Mouse (Mus musculus) erythroblast, embryonic 14.5 days (primary cell): ENCODE measurements around the gene Tfeb. TPM values are rescaled to one million over a fixed set of nuclear protein-coding genes. Genes with fewer than 3 reads are reported as not detected.

Source experiments
- H3K27me3 ChIP-seq: 2 replicates; pipeline ENCODE4 v1.6.1; 2012; ENCODE audit warnings: inconsistent platforms; ENCODE audit not compliant: control insufficient read depth
- H3K36me3 ChIP-seq: 2 replicates; pipeline ENCODE4 v1.6.1; 2012; ENCODE audit warnings: mild to moderate bottlenecking, inconsistent platforms; ENCODE audit not compliant: control insufficient read depth
- H3K4me1 ChIP-seq: 2 replicates; pipeline ENCODE4 v1.6.1; 2012; ENCODE audit warnings: inconsistent platforms; ENCODE audit not compliant: control insufficient read depth
- H3K4me3 ChIP-seq: replicated peaks from 2 replicates; pipeline ENCODE3; 2012; ENCODE audit warnings: moderate library complexity, mild to moderate bottlenecking, inconsistent platforms
- H3K9me3 ChIP-seq: 2 replicates; pipeline ENCODE4 v1.6.1; 2012; ENCODE audit warnings: low read length, inconsistent platforms, mixed read lengths; ENCODE audit not compliant: control insufficient read depth
- GATA1 ChIP-seq: IDR thresholded peaks from 2 replicates; pipeline ENCODE4 v1.6.1; 2012; ENCODE audit warnings: low read length, inconsistent platforms, mixed read lengths
- TAL1 ChIP-seq: IDR thresholded peaks from 3 replicates; pipeline ENCODE4 v1.6.1; 2012; ENCODE audit warnings: low read length, inconsistent platforms, mixed read lengths
- polyA plus RNA-seq: library from polyadenylated mRNA; stranded (reverse); fragments of >175 nt; gene quantifications from 2 replicates; pipeline ENCODE4 v1.2.3, GENCODE M21; 2012

Gene Tfeb
- polyA plus RNA-seq, 1 experiment, result 1.5 TPM

DNA sequence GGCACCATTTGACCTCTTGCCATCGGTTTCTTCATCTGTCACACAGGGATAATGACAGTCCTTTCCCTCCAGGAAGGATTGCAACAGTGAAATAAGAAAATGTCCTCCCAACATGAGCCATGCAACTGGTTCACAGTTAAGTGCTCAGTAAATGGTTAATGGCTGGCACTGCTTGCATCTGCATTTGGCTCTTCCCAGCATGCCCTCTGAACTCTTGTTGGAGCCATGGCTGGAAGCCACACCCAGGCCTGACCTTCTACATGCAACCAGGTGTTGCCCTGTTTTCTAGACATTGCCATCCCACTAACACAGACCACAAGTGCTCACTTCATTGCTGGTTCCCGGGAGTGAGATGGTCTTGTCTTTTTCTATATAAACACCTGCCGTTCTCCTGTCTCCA, 28.9 kb upstream of the Tfeb start:
- Histone ChIP-seq H3K27me3 (peaks cover 21% of the 10 kb centered on the region), H3K4me3 (no peak overlapping the region), H3K36me3 (peaks cover 2% of the 10 kb centered on the region; the same call in 1 of the 2 replicates), H3K4me1 (peaks cover 2% of the 10 kb centered on the region), H3K9me3 (no peaks in the 10 kb centered on the region)
- TF ChIP-seq TAL1 (no peak), GATA1 (no peak)

DNA sequence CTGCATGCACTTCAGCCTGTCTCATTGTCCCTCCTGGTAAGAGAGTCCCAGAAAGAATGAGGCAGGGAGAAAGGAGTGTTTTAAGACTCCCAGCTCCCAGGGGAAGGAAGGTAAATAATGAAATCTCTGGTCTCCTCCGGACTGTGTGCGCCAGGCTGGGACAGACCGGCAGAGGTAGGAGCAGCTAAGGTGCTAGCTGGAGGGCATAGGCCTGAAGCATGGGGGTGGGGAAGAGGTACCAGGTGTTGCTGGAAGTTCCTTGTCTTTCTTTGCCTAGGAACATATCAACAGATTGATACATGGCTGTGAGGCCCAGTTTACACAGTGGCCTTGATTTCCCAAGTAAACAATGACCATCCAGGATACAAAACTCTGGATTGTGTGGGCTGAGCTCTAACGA, 27.9 kb upstream of the Tfeb start:
- Histone ChIP-seq H3K4me1 (peaks cover 2% of the 10 kb centered on the region), H3K36me3 (no peaks in the 10 kb centered on the region), H3K4me3 (no peak overlapping the region), H3K9me3 (no peaks in the 10 kb centered on the region), H3K27me3 (peaks cover 11% of the 10 kb centered on the region)
- TF ChIP-seq GATA1 (no peak), TAL1 (no peak)

DNA sequence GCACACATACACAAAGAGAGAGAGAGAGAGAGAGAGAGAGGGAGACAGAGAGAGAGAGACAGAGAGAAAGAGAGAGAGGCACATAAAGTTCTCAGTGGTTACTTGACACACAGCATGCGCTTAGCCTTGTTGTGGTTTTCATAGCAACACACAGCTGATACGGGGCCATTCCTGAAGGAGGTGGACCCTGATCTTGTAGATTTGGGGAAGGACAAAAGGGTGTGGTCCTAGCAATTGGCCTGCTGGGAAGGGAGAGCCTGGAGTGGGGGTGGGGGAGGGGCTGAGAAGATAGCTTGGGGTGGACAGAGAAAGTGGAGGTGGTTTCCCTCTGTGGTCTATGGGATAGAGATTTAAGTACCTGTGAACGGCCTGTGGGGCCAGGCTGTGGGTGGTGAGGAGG, 26.8 kb upstream of the Tfeb start:
- Histone ChIP-seq H3K9me3 (no peaks in the 10 kb centered on the region), H3K27me3 (peaks cover 2% of the 10 kb centered on the region; the same call in 1 of the 2 replicates), H3K4me3 (no peak overlapping the region), H3K36me3 (no peaks in the 10 kb centered on the region), H3K4me1 (peaks cover 2% of the 10 kb centered on the region)
- TF ChIP-seq GATA1 (no peak), TAL1 (no peak)

DNA sequence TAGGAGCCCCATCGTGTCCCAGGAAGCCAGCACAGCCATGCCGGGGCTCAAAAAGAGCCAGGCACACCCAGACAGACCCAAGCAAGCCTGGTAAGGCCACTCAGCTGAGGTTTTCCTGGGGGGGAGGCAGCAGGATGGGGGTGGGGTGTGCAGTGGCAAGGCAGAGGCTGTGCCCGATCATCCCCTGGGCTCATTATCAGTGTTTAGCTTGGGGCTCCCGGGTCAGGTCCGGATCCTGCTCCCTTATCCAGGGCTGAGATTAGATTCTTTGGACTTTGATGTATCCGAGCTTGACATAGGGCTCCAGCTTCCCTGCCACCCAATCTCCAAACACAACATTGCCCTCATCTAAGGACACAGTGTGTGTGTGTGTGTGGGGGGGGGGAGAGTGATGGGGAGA, 24.9 kb upstream of the Tfeb start:
- no peak for TF ChIP-seq GATA1
- no peak for TF ChIP-seq TAL1
- Histone ChIP-seq H3K4me3 (no peak overlapping the region), H3K27me3 (0 out of 2 replicates have a peak, but pooled peaks cover 3% of the 10 kb centered on the region), H3K36me3 (no peaks in the 10 kb centered on the region), H3K9me3 (no peaks in the 10 kb centered on the region), H3K4me1 (peaks cover 2% of the 10 kb centered on the region)

DNA sequence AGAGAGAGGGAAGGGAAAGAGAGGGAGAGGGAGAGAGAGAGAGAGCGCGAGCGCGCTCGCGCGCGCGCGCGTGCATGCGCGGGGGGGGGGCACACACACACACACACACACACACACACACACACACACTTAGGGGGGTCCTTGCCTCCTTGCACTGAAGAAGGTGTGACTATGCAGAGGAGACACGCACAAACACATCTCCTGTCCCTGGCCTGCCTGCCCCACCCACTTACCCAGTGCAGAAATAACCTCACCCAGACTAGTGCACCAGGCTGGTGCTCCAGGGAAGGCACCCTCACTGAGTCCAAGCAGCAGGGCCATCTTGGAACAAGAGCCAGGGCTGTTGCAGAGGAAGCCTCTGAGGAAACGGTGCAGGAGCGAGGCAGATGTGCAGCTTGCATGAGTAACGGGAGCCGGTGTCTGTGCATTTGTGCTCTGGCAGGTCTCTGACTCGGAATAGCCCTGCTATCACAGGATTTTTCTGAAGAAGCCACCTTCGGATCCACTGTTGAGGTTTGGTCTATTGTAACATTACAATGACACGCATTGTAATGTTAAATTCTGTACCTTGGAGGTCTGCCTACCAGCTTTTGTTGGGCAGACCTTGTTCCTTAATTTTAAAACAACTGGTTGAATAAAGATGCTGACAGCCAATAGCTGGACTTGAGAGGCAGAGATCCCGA, 23.8 kb upstream of the Tfeb start:
- Histone ChIP-seq H3K27me3 (0 out of 2 replicates have a peak, but pooled peaks cover 3% of the 10 kb centered on the region), H3K4me1 (peaks cover 2% of the 10 kb centered on the region), H3K36me3 (no peaks in the 10 kb centered on the region), H3K4me3 (no peak overlapping the region), H3K9me3 (no peaks in the 10 kb centered on the region)
- TF ChIP-seq GATA1 (no peak), TAL1 (no peak)

DNA sequence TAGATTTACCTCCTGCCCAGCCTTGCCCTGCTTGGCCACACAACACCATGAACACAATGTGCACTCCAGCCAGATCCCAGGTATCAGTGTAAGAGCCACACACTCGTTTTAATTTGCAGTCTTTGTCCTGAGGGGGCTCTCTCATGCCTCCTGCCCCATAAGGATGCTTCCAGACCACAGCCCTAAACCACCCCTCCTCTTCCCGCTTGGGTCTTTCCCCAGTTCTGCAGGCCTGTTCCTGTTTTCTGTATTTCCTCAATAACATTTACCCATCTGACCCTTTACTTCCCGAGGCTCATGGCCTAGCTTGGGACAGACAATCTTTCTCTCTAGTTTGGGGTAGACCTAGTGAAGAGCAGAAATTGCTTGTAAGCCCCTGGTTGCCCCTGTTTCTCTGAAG, 21.8 kb upstream of the Tfeb start:
- Histone ChIP-seq H3K4me1 (peaks cover under 1% of the 10 kb centered on the region), H3K9me3 (no peaks in the 10 kb centered on the region), H3K27me3 (0 out of 2 replicates have a peak, but pooled peaks cover 3% of the 10 kb centered on the region), H3K4me3 (no peak overlapping the region), H3K36me3 (no peaks in the 10 kb centered on the region)
- no peak for TF ChIP-seq GATA1
- TF ChIP-seq TAL1, result no peak

DNA sequence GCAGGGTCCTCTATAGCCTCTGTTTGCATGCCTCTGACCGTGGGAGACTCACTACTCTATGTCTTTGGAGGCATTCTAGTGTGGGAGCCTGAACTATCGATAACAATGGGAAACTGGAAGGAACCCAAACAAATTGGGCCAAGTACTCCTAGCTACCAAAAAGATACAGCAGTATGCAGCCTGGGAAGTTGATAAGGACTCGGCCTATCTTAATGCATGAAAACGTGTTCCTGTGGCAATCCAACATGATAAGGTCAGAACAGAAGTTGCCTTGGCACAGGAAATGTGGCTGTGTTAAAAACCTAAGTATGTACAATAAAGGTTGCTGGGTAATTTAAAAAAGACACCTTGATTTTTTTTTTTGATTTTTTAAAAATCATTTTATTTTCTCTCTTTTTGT, 15.6 kb upstream of the Tfeb start:
- no peaks in the 10 kb centered on the region for H3K4me1 ChIP-seq
- no peak overlapping the region for H3K4me3 ChIP-seq
- no peaks in the 10 kb centered on the region for H3K36me3 ChIP-seq

DNA sequence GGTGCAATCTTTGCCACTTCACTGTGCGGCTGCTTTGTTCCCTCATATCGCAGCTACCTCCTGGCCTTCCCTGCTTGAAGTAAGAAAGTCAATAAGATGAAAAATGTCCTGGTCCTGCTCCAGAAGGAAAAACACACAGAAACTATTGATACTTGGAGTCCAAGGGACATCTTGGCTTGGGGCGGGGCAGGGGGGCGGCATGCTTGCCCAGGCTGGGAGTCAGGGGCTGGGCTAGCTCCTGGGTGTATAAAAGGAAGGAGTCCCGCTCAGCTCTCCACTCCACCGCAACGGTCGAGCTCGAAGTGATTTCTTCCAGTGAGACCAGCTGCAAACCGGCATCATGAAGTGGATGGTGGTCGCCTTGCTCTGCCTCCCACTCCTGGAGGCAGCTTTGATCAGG, 10.3 kb upstream of the Tfeb start, which contains the start of gene Pgc:
Pgc (plus strand) TSS at position 277 of the 400 bp plus-strand sequence.
- no peak within 1 kb of the TSS for H3K4me3 ChIP-seq
- H3K4me1 ChIP-seq, result no peaks in the 10 kb centered on the region
- TF ChIP-seq GATA1 (no peak), TAL1 (no peak)
- no peaks in the 10 kb centered on the region for H3K36me3 ChIP-seq
- no peaks in the 10 kb centered on the region for H3K9me3 ChIP-seq
- H3K27me3 ChIP-seq, result peaks cover 2% of the 10 kb centered on the region; the same call in 1 of the 2 replicates

More for the DNA sequence above, 15.6 kb upstream of the Tfeb start:
- no peaks in the 10 kb centered on the region for H3K9me3 ChIP-seq
- 0 out of 2 replicates have a peak, but pooled peaks cover 1% of the 10 kb centered on the region for H3K27me3 ChIP-seq
- no peak for TF ChIP-seq GATA1
- no peak for TF ChIP-seq TAL1

DNA sequence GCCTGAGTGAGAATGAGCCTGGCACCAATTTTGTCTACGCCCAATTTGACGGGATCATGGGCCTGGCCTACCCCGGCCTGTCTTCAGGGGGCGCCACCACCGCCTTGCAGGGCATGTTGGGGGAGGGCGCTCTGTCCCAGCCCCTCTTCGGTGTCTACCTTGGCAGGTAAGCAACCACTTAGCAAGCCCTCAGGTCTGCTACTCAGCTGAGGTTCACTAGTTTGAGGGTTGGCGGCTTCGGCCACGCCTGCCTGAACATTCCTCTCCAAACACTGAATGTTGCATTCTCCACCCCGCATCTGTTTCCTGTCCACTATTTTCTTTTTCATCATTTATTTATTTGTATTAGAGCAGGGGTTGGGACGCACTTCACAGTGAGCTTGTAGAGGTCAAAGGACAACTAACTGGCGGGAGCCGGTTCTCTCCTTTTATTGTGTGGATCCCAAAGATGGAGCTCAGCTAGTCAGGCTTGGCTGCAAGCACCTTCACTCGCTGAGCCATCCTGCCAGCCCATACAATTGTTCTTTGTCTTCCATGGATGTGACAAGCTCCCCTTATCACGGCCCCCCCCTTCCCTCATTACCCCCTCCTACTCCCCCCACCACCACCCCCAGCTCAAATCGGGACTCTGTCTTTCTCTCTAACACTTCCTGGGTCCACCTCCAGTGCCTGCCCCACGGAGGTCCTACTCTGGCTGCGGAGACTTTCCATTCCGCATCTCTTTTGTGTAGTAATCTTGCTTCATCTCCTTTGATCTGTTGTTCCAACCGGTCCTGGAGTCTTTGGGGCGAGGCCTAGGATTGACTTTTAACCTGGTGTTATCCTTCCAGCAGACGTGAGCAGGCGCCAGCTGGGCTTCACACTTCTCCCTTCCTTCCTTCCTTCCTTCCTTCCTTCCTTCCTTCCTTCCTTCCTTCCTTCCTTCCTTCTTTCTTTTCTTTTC, 5.9 kb upstream of the Tfeb start:
- TF ChIP-seq TAL1, result no peak
- Histone ChIP-seq H3K27me3 (peaks cover 2% of the 10 kb centered on the region; the same call in 1 of the 2 replicates), H3K4me1 (no peaks in the 10 kb centered on the region), H3K4me3 (no peak overlapping the region), H3K9me3 (no peaks in the 10 kb centered on the region), H3K36me3 (no peaks in the 10 kb centered on the region)
